Mouse (Mus musculus) erythroblast, adult 5-6 weeks (primary cell): ENCODE results near the gene Zranb2. TPM values are rescaled to one million over a fixed set of nuclear protein-coding genes. Genes with fewer than 3 reads are reported as not detected.
A peak's percentile ranks its signal among the peaks of the same experiment; 100 is the strongest.

ENCODE experiments used
- ATAC-seq: replicated peaks from 2 replicates; pipeline ENCODE4 v1.8.0; 2016; ENCODE audit warnings: moderate number of reproducible peaks, mild to moderate bottlenecking, moderate TSS enrichment, inconsistent platforms; ENCODE audit not compliant: poor library complexity, low FRiP score, severe bottlenecking
- total RNA-seq, 2 experiments: library from RNA; stranded (forward) in 1 of 2; stranded (reverse) in 1 of 2; fragments of 150-400 nt in 1 of 2; fragments of 200-764, 138-1000 nt in 1 of 2; gene quantifications; 2 replicates each; pipeline versions ENCODE4 v1.2.3 to v1.2.4; 2015 to 2017; ENCODE audit warnings: low replicate concordance in 2 of 2

The Zranb2 gene
- total RNA-seq, 2 experiments from 2014 or later, result 23.4 to 52.6 TPM

GRCm38 (mm10) chr3:157576862-157577261 is 42.9 kb downstream of the Zranb2 start:
- ATAC-seq, result no peak

- no peak for ATAC-seq
These were observed 44.7 kb downstream of the Zranb2 start for GRCm38 (mm10) chr3:157578469-157579170.

- no peak for ATAC-seq
These were observed 45.4 kb downstream of the Zranb2 start for GRCm38 (mm10) chr3:157579376-157579775.

GRCm38 (mm10) chr3:157580299-157580698 is 46.3 kb downstream of the Zranb2 start:
- peak; percentile 88 for ATAC-seq

- ATAC-seq, result no peak
These were observed 47.8 kb downstream of the Zranb2 start for GRCm38 (mm10) chr3:157581755-157582154.

- ATAC-seq, result peak; percentile 75
These were observed 48.9 kb downstream of the Zranb2 start for GRCm38 (mm10) chr3:157582626-157583405.

- no peak for ATAC-seq
These were observed 63.9 kb downstream of the Zranb2 start for GRCm38 (mm10) chr3:157597837-157598379.

Other genes starting within 250 kb of the Zranb2 start
- 0.19 and 1.3 TPM in 2 replicates for gene Ptger3, start 32.7 kb downstream of the Zranb2 start, total RNA-seq (2015; ENCODE audit: low replicate concordance)
- 0.84 and 1.5 TPM in 2 replicates for gene Ptger3, start 32.7 kb downstream of the Zranb2 start, total RNA-seq (2017; ENCODE audit: low replicate concordance)